Mouse (Mus musculus) kidney, postnatal 4 days (tissue): ENCODE measurements around the gene Prg4.

ENCODE experiments used
- DNase-seq, 2 experiments: peaks; one replicate each; pipeline ENCODE4 v3.0.0; 2021; ENCODE audit warnings: mixed read lengths in 2 of 2

The Prg4 gene

DNA sequence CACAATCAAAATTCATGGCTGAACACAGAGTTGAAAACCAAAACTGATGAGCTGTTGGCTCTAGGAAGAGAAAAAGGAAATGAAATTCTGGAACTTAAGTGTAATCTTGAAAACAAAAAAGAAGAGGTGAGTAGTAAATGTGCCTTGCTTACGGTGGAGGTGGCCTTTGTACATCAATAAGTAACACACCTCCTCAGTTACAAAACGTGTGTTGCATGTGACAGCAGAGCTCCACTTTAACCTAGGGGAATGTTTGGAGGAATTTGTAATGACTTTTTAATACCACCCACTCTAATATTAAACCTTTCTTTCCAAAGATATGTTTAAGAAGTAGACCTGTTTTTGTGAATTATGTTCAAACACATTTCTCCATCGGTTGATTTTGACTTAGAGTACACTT is 62.1 kb downstream of the Prg4 start:
- no peak for DNase-seq
